Mouse (Mus musculus) embryonic facial prominence, embryonic 10.5 days (tissue): Measurements from ENCODE around the gene Ttyh2. TPM values are rescaled to one million over a fixed set of nuclear protein-coding genes. Genes with fewer than 3 reads are reported as not detected.
"Not testable (repeated sequence)": the region's sequence is repeated elsewhere in the genome, so short reads cannot be mapped to it uniquely, and the experiment has no call there.

ENCODE experiments used
- DNase-seq: peaks from one replicate; pipeline ENCODE4 v3.0.0-alpha.2; 2017; ENCODE audit warnings: low spot score
- H3K27ac ChIP-seq: fragments of 300-500 bp; sonication (generic); replicated peaks from 2 replicates; pipeline ENCODE4 v1.5.1; 2016; ENCODE audit warnings: mild to moderate bottlenecking
- H3K27me3 ChIP-seq: fragments of 300-500 bp; sonication (generic); replicated peaks from 2 replicates; pipeline ENCODE4 v1.6.1; 2016; ENCODE audit warnings: low read depth, mild to moderate bottlenecking; ENCODE audit not compliant: poor library complexity, severe bottlenecking
- H3K36me3 ChIP-seq: fragments of 300-500 bp; sonication (generic); replicated peaks from 2 replicates; pipeline ENCODE4 v1.6.1; 2016; ENCODE audit warnings: mild to moderate bottlenecking, moderate library complexity
- H3K4me1 ChIP-seq: fragments of 300-500 bp; sonication (generic); 2 replicates; pipeline ENCODE4 v1.6.1; 2016
- H3K4me3 ChIP-seq: fragments of 300-500 bp; sonication (generic); 2 replicates; pipeline ENCODE4 v1.5.1; 2016; ENCODE audit warnings: mild to moderate bottlenecking, moderate library complexity
- H3K9me3 ChIP-seq: fragments of 300-500 bp; sonication (generic); 2 replicates; pipeline ENCODE4 v1.6.1; 2016; ENCODE audit warnings: mild to moderate bottlenecking
- WGBS: fragments of 180-500 bp; shearing (Covaris S2); methylation state at CpG from one replicate; pipeline ENCODE4 v1.1.7; 2016; 5-methylcytosine and 5-hydroxymethylcytosine counted together
- polyA plus RNA-seq: library from polyadenylated mRNA; unstranded; fragments of >200 nt; fragmentation: Nextera tagmentation; extraction: Ambion mirVana; gene quantifications from 2 replicates; pipeline ENCODE4 v1.2.1, GENCODE M21; 2016

Ttyh2 gene
- polyA plus RNA-seq, 1 experiment from 2014 or later, result 16.1 TPM

DNA sequence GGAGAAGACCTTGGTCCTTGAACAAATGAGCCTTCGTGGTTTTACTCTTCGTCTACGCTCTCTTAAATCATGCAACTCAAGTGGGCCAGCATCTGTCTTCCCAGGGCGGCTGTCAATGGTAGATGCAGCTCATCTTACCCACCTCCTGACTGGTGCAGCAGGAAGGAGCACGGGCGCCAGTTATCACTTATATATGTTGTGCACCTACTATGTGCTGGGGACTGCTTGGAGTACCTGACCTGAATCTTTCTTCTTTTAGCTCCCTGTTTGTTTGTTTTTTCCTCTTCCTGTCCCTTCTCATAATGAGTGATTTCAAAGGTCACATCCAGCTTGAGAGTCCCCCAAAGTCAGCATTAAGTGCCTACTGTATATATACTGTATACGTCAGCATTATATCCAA is 11.1 kb upstream of the Ttyh2 start:
- H3K4me3 ChIP-seq, result no peak overlapping the region
- H3K36me3 ChIP-seq, result no peaks in the 10 kb centered on the region
- H3K4me1 ChIP-seq, result peaks cover 6% of the 10 kb centered on the region; the same call in 1 of the 2 replicates
- DNase-seq, result no peak
- peaks cover 18% of the 10 kb centered on the region for H3K27me3 ChIP-seq
- no peaks in the 10 kb centered on the region for H3K9me3 ChIP-seq
- H3K27ac ChIP-seq, result no peak overlapping the region
- WGBS, result 79% methylated on average over 7 of the region's 7 CpGs

GRCm38 (mm10) chr11:114665463-114665862 is 9.8 kb upstream of the Ttyh2 start:
- 77% methylated on average over 2 of the region's 2 CpGs for WGBS
- no peak for DNase-seq

GRCm38 (mm10) chr11:114666786-114667185 is 8.4 kb upstream of the Ttyh2 start:
- Histone ChIP-seq H3K4me3 (no peak overlapping the region), H3K4me1 (peaks cover 25% of the 10 kb centered on the region)
- WGBS, result 13% methylated on average over 13 of the region's 13 CpGs

More at GRCm38 (mm10) chr11:114665463-114665862, 9.8 kb upstream of the Ttyh2 start:
- Histone ChIP-seq H3K27me3 (peaks cover 18% of the 10 kb centered on the region), H3K4me1 (peaks cover 19% of the 10 kb centered on the region), H3K36me3 (peaks cover 9% of the 10 kb centered on the region), H3K9me3 (no peaks in the 10 kb centered on the region), H3K4me3 (no peak overlapping the region), H3K27ac (no peak overlapping the region)

GRCm38 (mm10) chr11:114667236-114667931 is 7.8 kb upstream of the Ttyh2 start:
- DNase-seq, result no peak
- no peaks in the 10 kb centered on the region for H3K9me3 ChIP-seq
- 52% methylated on average over 17 of the region's 18 CpGs for WGBS
- H3K27me3 ChIP-seq, result peaks cover 18% of the 10 kb centered on the region
- H3K36me3 ChIP-seq, result peaks cover 28% of the 10 kb centered on the region
- peaks cover 25% of the 10 kb centered on the region for H3K4me1 ChIP-seq
- no peak overlapping the region for H3K27ac ChIP-seq
- H3K4me3 ChIP-seq, result no peak overlapping the region

More at GRCm38 (mm10) chr11:114666786-114667185, 8.4 kb upstream of the Ttyh2 start:
- DNase-seq, result no peak
- Histone ChIP-seq H3K27ac (no peak overlapping the region), H3K9me3 (no peaks in the 10 kb centered on the region), H3K36me3 (peaks cover 22% of the 10 kb centered on the region), H3K27me3 (peaks cover 18% of the 10 kb centered on the region)

DNA sequence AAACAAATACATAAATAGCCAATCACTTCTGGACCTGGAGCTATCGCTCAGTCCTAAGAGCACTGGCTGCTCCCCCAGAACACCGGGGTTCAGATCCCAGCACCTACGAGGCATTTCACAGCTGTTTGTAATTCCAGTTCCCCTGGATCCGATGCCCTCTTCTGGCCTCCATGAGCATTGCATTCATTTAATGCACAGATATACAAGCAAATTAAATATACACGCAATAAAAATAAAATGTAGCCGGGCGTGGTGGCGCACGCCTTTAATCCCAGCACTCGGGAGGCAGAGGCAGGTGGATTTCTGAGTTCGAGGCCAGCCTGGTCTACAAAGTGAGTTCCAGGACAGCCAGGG is 7.3 kb upstream of the Ttyh2 start:
- H3K27ac ChIP-seq, H3K4me3 ChIP-seq, DNase-seq, H3K9me3 ChIP-seq: not testable (repeated sequence)
- peaks cover 25% of the 10 kb centered on the region for H3K4me1 ChIP-seq
- H3K27me3 ChIP-seq, result peaks cover 18% of the 10 kb centered on the region
- peaks cover 33% of the 10 kb centered on the region for H3K36me3 ChIP-seq
- WGBS, result 26% methylated on average over 11 of the region's 11 CpGs

- WGBS, result 1% methylated on average over 21 of the region's 21 CpGs
- H3K36me3 ChIP-seq, result peaks cover 37% of the 10 kb centered on the region
These were observed 6.9 kb upstream of the Ttyh2 start, which contains the start of gene Rpl38 for GRCm38 (mm10) chr11:114668301-114668710. TSS of gene Rpl38 (plus strand) at chr11:114668524.

DNA sequence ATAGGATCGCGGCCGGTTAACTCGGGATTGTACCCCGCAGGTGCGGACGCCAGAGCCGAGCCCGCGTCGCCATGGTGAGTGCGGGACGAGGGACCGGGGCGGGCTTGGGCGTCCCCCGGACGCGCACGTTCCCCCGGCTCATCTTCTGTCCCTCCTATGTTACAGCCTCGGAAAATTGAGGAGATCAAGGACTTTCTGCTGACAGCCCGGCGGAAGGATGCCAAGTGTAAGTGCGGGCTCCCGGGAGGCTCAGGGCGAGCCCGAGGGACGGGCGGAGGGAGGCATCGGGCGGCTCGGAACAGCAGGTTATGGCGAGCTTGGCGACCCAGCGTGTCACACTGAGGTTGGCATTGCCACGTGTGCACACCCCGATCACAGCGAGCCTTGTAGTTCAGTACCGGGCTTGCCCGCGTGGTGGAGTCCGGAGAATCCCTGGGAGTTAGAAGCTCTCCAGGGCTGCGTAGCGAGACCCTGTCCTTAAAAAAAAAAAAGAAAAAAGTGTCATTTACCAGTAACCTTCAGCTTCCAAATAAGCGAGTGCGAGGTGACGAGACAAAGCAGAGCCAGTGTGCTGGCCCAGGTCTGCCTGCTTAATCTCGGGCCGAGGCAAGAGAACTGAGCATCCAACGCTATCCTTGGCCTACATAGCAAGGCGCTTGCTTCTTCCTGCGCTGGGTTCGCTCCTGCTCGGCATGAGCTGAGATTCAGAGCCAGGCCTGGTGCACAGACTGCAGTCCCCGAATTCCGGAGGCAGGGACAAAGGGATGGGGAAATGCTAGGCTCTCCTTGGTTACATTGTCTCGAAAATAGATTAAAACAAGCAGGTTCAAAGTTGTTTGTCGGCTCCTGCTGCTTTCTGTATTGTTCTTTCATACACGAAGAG is 6.2 kb upstream of the Ttyh2 start:
- Histone ChIP-seq H3K9me3 (no peaks in the 10 kb centered on the region), H3K27ac (peak overlapping the region; percentile 96), H3K4me3 (peak overlapping the region; percentile 94), H3K4me1 (peaks cover 33% of the 10 kb centered on the region), H3K36me3 (peaks cover 44% of the 10 kb centered on the region), H3K27me3 (peaks cover 18% of the 10 kb centered on the region)
- under 1% methylated on average over 60 of the region's 60 CpGs for WGBS
- peak; percentile 87 for DNase-seq

More at GRCm38 (mm10) chr11:114668301-114668710, 6.9 kb upstream of the Ttyh2 start, which contains the start of gene Rpl38:
- peak; percentile 91 for DNase-seq
- Histone ChIP-seq H3K4me1 (peaks cover 27% of the 10 kb centered on the region), H3K9me3 (no peaks in the 10 kb centered on the region), H3K4me3 (peak within 1 kb of the TSS; percentile 94), H3K27ac (peak within 1 kb of the TSS; percentile 96), H3K27me3 (peaks cover 18% of the 10 kb centered on the region)

DNA sequence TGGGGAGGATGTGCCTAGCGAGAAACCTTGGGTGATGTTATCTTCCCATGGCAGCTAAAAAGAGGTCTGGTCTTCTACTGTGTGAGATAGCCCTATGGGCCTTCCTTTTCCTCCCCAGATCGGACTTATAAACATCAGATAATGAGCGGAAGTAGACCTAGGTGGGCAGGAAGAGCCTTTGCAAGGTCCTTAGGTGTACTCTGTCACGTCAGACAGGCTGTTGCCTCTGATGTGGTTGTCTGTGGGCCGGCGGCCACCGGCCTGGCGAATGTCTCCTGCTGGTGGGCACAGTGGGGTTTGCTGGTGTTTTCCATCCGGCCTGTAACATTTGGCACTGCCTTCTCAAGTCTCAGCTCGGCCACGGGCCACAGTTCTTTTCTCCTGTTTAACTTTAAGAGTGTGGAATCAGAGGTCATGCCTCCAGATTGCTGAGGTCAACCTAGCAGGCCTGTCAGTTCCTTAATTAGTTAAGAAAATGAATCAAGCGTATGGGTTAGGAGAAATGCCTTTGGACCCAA is 5.5 kb upstream of the Ttyh2 start:
- no peaks in the 10 kb centered on the region for H3K9me3 ChIP-seq
- H3K4me3 ChIP-seq, result peak overlapping the region; percentile 94
- peak overlapping the region; percentile 96 for H3K27ac ChIP-seq
- WGBS, result 18% methylated on average over 12 of the region's 12 CpGs
- peaks cover 50% of the 10 kb centered on the region for H3K36me3 ChIP-seq
- H3K27me3 ChIP-seq, result peaks cover 18% of the 10 kb centered on the region
- H3K4me1 ChIP-seq, result peaks cover 39% of the 10 kb centered on the region
- DNase-seq, result no peak

DNA sequence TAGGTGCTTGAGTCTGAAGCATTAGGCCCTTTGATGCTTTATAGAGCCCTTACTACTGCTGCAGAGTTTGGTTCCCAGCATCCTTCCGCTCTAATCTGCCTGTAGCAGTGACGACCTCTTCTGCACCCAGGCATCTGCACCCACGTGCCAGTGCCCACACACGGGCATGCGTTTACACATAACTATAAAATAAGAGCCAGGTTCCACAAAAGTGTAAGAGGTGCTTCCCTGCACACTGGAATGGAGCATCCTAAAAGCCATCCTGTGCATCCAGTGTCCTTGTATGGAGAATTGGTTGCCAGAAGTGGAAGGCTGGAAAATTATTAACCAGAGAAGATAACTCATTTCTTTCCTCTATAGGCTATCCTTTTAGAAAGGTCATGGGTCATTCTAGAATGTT is 4.1 kb upstream of the Ttyh2 start:
- Histone ChIP-seq H3K36me3 (peaks cover 50% of the 10 kb centered on the region), H3K27me3 (peaks cover 12% of the 10 kb centered on the region), H3K4me3 (peak overlapping the region; percentile 94; the same call in 1 of the 2 replicates), H3K27ac (no peak overlapping the region), H3K4me1 (peaks cover 52% of the 10 kb centered on the region), H3K9me3 (no peaks in the 10 kb centered on the region)
- WGBS, result 94% methylated on average over 5 of the region's 5 CpGs
- DNase-seq, result no peak

DNA sequence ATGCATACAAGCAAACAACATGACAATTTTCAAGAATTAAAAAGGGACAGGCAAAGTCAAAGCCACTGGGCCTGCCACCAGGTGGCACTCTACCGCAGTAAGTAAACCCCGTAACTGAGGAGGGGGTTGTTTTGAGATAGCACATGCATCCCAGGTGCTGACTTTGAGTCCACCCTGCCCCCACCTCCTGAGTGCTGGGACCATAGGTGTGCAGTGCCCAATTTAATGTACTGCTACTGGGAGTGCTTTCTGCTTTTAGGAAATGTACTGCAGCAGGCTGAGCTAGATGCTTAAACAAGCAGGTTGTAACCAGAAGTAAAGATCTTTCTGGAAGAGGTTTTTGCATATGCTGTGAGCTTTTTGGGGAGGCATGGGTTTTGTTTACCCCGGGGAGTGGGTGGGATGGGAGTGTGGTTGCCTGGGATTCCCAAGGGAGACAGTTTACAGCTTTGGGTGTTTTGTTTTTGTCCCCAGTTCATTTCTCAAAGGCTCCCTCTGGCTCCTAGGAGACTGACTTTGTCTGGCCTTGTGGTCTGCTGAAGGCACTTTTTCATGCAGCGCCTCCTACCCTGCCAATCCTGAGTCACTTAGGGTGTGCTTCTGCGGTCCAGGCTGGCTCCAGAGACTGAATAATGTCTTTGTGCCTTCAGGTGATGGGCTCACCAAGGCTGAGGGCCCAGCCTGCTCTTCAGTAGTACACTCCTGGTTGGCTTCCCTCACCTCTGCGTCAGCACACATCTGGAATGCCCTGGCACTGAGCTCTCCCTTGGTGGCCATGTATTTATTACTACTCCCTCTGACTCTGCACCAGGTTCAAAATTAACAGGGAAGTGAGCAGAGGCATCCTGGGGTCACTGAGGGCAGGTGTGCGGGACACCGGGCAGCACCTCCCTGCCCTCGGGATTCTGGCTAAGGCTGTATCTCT is 2.2 kb upstream of the Ttyh2 start:
- 67% methylated on average over 9 of the region's 9 CpGs for WGBS
- peak; percentile 67 for DNase-seq
- Histone ChIP-seq H3K4me1 (peaks cover 62% of the 10 kb centered on the region), H3K27ac (no peak overlapping the region), H3K4me3 (no peak overlapping the region), H3K36me3 (peaks cover 50% of the 10 kb centered on the region), H3K27me3 (peaks cover 17% of the 10 kb centered on the region), H3K9me3 (no peaks in the 10 kb centered on the region)

DNA sequence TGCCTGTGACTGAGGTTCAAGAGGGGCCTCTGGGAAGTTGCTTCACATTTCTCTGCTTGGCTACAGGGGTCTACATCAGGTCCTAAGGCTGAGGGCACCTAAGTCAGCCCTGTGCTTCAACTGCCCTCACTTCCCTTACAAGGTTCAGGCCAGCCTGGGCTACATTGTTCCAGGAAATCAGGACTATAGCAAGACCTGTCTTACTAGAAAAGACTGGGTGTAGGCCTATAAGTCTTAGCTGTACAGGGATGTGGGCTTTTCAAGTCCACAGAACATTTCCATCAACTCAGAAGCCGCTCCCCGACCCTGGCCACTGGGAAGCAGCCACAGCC is 1.5 kb upstream of the Ttyh2 start:
- no peaks in the 10 kb centered on the region for H3K9me3 ChIP-seq
- 78% methylated on average over 2 of the region's 2 CpGs for WGBS

DNA sequence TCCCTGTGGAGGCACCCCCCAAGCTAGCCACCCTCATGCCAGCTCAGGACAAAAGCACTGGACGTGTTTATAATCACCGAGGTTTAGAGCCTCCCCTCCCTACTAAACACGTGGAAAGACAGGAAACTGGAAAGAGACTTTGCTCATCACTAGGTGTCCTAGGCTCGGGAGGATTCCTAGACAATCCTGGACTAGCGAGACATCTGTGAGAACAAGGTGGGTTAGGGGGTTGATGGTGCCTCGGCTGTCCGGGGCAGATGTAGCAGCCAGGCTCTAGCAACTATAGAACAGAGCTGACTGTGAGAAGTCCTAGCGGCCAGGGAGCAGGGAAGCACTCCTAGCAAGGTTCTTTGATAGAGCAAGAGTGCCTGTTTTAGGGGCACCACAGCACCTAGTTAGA is 1.1 kb upstream of the Ttyh2 start:
- DNase-seq, result no peak
- peaks cover 17% of the 10 kb centered on the region for H3K27me3 ChIP-seq
- WGBS, result 53% methylated on average over 8 of the region's 8 CpGs

More for the DNA sequence above, 1.5 kb upstream of the Ttyh2 start:
- H3K4me1 ChIP-seq, result peaks cover 62% of the 10 kb centered on the region
- peaks cover 50% of the 10 kb centered on the region for H3K36me3 ChIP-seq
- peaks cover 17% of the 10 kb centered on the region for H3K27me3 ChIP-seq
- H3K27ac ChIP-seq, result no peak overlapping the region
- no peak overlapping the region for H3K4me3 ChIP-seq
- no peak for DNase-seq

More for the DNA sequence above, 1.1 kb upstream of the Ttyh2 start:
- Histone ChIP-seq H3K27ac (0 out of 2 replicates have a peak overlapping the region, but pooled peaks have one; percentile 24), H3K4me3 (no peak overlapping the region), H3K9me3 (no peaks in the 10 kb centered on the region), H3K36me3 (peaks cover 50% of the 10 kb centered on the region), H3K4me1 (peaks cover 62% of the 10 kb centered on the region)
